Mouse (Mus musculus) forebrain, embryonic 16.5 days (tissue): ENCODE measurements around the gene Cox7a1. TPM values are rescaled to one million over a fixed set of nuclear protein-coding genes. Genes with fewer than 3 reads are reported as not detected.
"Not testable (repeated sequence)": the region's sequence is repeated elsewhere in the genome, so short reads cannot be mapped to it uniquely, and the experiment has no call there.

Experiments
- ATAC-seq: fragments of 200-750 bp; cut with Nextera tagmentation; 2 replicates; pipeline ENCODE4 v1.8.0; 2017; ENCODE audit warnings: mild to moderate bottlenecking, moderate library complexity
- H3K27ac ChIP-seq: fragments of 300-500 bp; sonication (generic); 2 replicates; pipeline ENCODE4 v1.5.1; 2014; ENCODE audit warnings: low read length, control low read depth
- H3K27me3 ChIP-seq: fragments of 300-500 bp; sonication (generic); replicated peaks from 2 replicates; pipeline ENCODE4 v1.6.1; 2014; ENCODE audit warnings: low read length; ENCODE audit not compliant: control insufficient read depth, insufficient read depth
- H3K36me3 ChIP-seq: fragments of 300-500 bp; sonication (generic); 2 replicates; pipeline ENCODE4 v1.6.1; 2014; ENCODE audit not compliant: control insufficient read depth, insufficient read depth
- H3K4me1 ChIP-seq: fragments of 300-500 bp; sonication (generic); replicated peaks from 2 replicates; pipeline ENCODE4 v1.6.1; 2014; ENCODE audit warnings: low read length; ENCODE audit not compliant: control insufficient read depth, insufficient read depth
- H3K4me2 ChIP-seq: fragments of 300-500 bp; sonication (generic); 2 replicates; pipeline ENCODE4 v1.6.1; 2014; ENCODE audit warnings: mild to moderate bottlenecking, low read length, control low read depth
- H3K4me3 ChIP-seq: fragments of 300-500 bp; sonication (generic); replicated peaks from 2 replicates; pipeline ENCODE4 v1.5.1; 2014; ENCODE audit warnings: mild to moderate bottlenecking, low read length, control low read depth
- H3K9ac ChIP-seq: fragments of 300-500 bp; sonication (generic); replicated peaks from 2 replicates; pipeline ENCODE4 v1.6.1; 2014; ENCODE audit warnings: low read depth, low read length, control low read depth
- H3K9me3 ChIP-seq: fragments of 300-500 bp; sonication (generic); 2 replicates; pipeline ENCODE4 v1.6.1; 2016; ENCODE audit warnings: low read length; ENCODE audit not compliant: control insufficient read depth
- WGBS: fragments of 180-500 bp; shearing (Covaris S2); extraction: QIAGEN DNeasy Blood & Tissue Kit; methylation state at CpG from one replicate; pipeline ENCODE4 v1.1.7; 2014; 5-methylcytosine and 5-hydroxymethylcytosine counted together
- polyA plus RNA-seq: library from polyadenylated mRNA; unstranded; fragments of >200 nt; fragmentation: Nextera tagmentation; extraction: Ambion mirVana; gene quantifications from 2 replicates; pipeline ENCODE4 v1.2.1, GENCODE M21; 2015

Cox7a1 gene
- polyA plus RNA-seq, 1 experiment from 2014 or later, result 4.1 TPM

GRCm38 (mm10) chr7:30197592-30198129 is 13.7 kb downstream of the Cox7a1 start:
- no peaks in the 10 kb centered on the region for H3K36me3 ChIP-seq
- ATAC-seq, result no peak
- no peak overlapping the region for H3K4me2 ChIP-seq
- no peaks in the 10 kb centered on the region for H3K9me3 ChIP-seq
- no peak overlapping the region for H3K9ac ChIP-seq
- H3K4me1 ChIP-seq, result peaks cover 20% of the 10 kb centered on the region
- WGBS, result 77% methylated on average over 5 of the region's 5 CpGs
- H3K27me3 ChIP-seq, result no peaks in the 10 kb centered on the region
- no peak overlapping the region for H3K4me3 ChIP-seq
- no peak overlapping the region for H3K27ac ChIP-seq

- H3K4me1 ChIP-seq, result peaks cover 12% of the 10 kb centered on the region
- no peaks in the 10 kb centered on the region for H3K27me3 ChIP-seq
- H3K27ac ChIP-seq, result 0 out of 2 replicates have a peak within 1 kb of the TSS, but pooled peaks have one; percentile 7
- H3K4me3 ChIP-seq, result peak within 1 kb of the TSS; percentile 32
- 2% methylated on average over 8 of the region's 8 CpGs for WGBS
- no peaks in the 10 kb centered on the region for H3K36me3 ChIP-seq
- H3K4me2 ChIP-seq, result peak within 1 kb of the TSS; percentile 48
- peak; percentile 46; the same call in 1 of the 2 replicates for ATAC-seq
- no peaks in the 10 kb centered on the region for H3K9me3 ChIP-seq
- no peak within 1 kb of the TSS for H3K9ac ChIP-seq
Observed at GRCm38 (mm10) chr7:30198481-30198971, 14.6 kb downstream of the Cox7a1 start, which contains the start of gene Capns1. Gene Capns1, minus strand, starts transcription at chr7:30198811.

GRCm38 (mm10) chr7:30199498-30200139 is 15.7 kb downstream of the Cox7a1 start:
- Histone ChIP-seq H3K9ac (no peak overlapping the region), H3K4me3 (no peak overlapping the region), H3K27ac (no peak overlapping the region), H3K36me3 (no peaks in the 10 kb centered on the region), H3K27me3 (no peaks in the 10 kb centered on the region), H3K4me1 (peaks cover 11% of the 10 kb centered on the region), H3K4me2 (no peak overlapping the region), H3K9me3 (no peaks in the 10 kb centered on the region)
- 83% methylated on average over 18 of the region's 18 CpGs for WGBS
- no peak for ATAC-seq

GRCm38 (mm10) chr7:30200200-30200599 is 16.3 kb downstream of the Cox7a1 start:
- 77% methylated on average over 5 of the region's 5 CpGs for WGBS
- H3K27me3 ChIP-seq, result no peaks in the 10 kb centered on the region
- no peak for ATAC-seq

GRCm38 (mm10) chr7:30200661-30201060 is 16.7 kb downstream of the Cox7a1 start:
- WGBS, result 90% methylated on average over 5 of the region's 5 CpGs
- not testable (repeated sequence) for H3K27me3 ChIP-seq, H3K9me3 ChIP-seq, H3K4me1 ChIP-seq, H3K27ac ChIP-seq, H3K4me2 ChIP-seq, H3K9ac ChIP-seq, H3K36me3 ChIP-seq, ATAC-seq, H3K4me3 ChIP-seq

More at GRCm38 (mm10) chr7:30200200-30200599, 16.3 kb downstream of the Cox7a1 start:
- no peaks in the 10 kb centered on the region for H3K9me3 ChIP-seq
- H3K4me1 ChIP-seq, result peaks cover 8% of the 10 kb centered on the region
- H3K4me3 ChIP-seq, result no peak overlapping the region
- H3K9ac ChIP-seq, result no peak overlapping the region
- no peak overlapping the region for H3K27ac ChIP-seq
- H3K4me2 ChIP-seq, result no peak overlapping the region
- H3K36me3 ChIP-seq, result no peaks in the 10 kb centered on the region

GRCm38 (mm10) chr7:30202895-30203690 is 19.1 kb downstream of the Cox7a1 start:
- Histone ChIP-seq H3K9ac (no peak overlapping the region), H3K27me3 (0 out of 2 replicates have a peak, but pooled peaks cover 2% of the 10 kb centered on the region), H3K9me3 (no peaks in the 10 kb centered on the region), H3K4me1 (peaks cover 8% of the 10 kb centered on the region), H3K36me3 (no peaks in the 10 kb centered on the region), H3K4me3 (no peak overlapping the region), H3K27ac (no peak overlapping the region), H3K4me2 (no peak overlapping the region)
- no peak for ATAC-seq
- WGBS, result 84% methylated on average over 11 of the region's 11 CpGs

GRCm38 (mm10) chr7:30204380-30204779 is 20.4 kb downstream of the Cox7a1 start:
- H3K9ac ChIP-seq, result no peak overlapping the region
- 0 out of 2 replicates have a peak, but pooled peaks cover 2% of the 10 kb centered on the region for H3K27me3 ChIP-seq
- no peaks in the 10 kb centered on the region for H3K9me3 ChIP-seq
- WGBS, result 17% methylated on average over 8 of the region's 8 CpGs
- H3K36me3 ChIP-seq, result no peaks in the 10 kb centered on the region
- H3K4me2 ChIP-seq, result no peak overlapping the region
- H3K4me3 ChIP-seq, result no peak overlapping the region
- H3K27ac ChIP-seq, result no peak overlapping the region
- no peak for ATAC-seq
- H3K4me1 ChIP-seq, result no peaks in the 10 kb centered on the region

GRCm38 (mm10) chr7:30205383-30205782 is 21.4 kb downstream of the Cox7a1 start:
- Histone ChIP-seq H3K27me3 (0 out of 2 replicates have a peak, but pooled peaks cover 2% of the 10 kb centered on the region), H3K9me3 (no peaks in the 10 kb centered on the region), H3K4me1 (no peaks in the 10 kb centered on the region), H3K4me3 (no peak overlapping the region), H3K9ac (no peak overlapping the region), H3K27ac (no peak overlapping the region), H3K36me3 (no peaks in the 10 kb centered on the region), H3K4me2 (no peak overlapping the region)
- WGBS, result 3% methylated on average over 2 of the region's 2 CpGs
- ATAC-seq, result no peak

GRCm38 (mm10) chr7:30206364-30206763 is 22.4 kb downstream of the Cox7a1 start:
- H3K4me1 ChIP-seq, H3K4me3 ChIP-seq, H3K9ac ChIP-seq, H3K27me3 ChIP-seq, H3K4me2 ChIP-seq, ATAC-seq, H3K36me3 ChIP-seq, H3K9me3 ChIP-seq, H3K27ac ChIP-seq: not testable (repeated sequence)
- WGBS, result 61% methylated on average over 5 of the region's 5 CpGs
